Mouse (Mus musculus) thymus, postnatal 14 days (tissue): ENCODE data around the gene Nlrp6.
"Not testable (repeated sequence)": the region's sequence is repeated elsewhere in the genome, so short reads cannot be mapped to it uniquely, and the experiment has no call there.

ENCODE experiments used
- DNase-seq: peaks from one replicate; pipeline ENCODE4 v3.0.0; 2021

Gene Nlrp6

DNA sequence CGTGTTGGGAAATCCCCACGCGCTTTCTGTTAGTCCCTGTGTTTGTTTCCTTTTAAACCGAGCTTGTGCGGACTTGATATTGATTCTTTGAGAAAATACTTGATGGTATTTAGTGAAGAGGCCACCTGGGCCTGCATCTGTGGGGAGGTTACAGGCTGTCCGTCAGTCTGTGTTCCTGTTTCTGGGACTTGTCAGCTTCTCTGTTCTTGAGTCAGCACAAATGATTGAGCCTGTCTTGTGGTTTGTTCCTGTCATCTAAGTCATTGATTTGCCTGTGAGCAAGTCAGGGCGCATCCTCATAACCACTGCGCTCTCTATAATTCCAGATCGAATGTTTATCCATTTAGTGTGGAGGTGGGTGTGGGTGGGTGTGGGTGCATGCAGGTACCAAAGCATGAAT lies 56.0 kb downstream of the Nlrp6 start:
- not testable (repeated sequence) for DNase-seq
